Mouse (Mus musculus): ENCODE results near the gene Slc15a4.

Gene Slc15a4

DNA sequence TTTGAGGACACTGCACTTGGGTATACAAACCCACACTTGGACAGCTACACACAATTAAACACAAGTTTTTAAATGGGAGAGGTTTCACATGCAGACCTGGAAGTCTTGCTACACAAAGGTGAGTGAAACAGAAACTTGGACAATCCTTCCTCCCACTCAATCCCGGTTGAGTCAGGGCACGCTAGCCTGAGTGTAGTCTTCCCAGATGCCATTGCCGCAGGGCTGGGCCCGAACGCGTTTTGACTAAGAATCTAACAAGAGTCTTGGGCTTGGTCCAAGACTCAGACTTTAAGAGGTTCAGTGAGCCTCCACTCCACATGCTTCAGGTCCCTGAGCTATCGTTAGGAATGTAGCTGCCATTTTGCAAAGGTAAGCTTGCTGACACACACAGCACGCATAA, 12.3 kb downstream of the Slc15a4 start:
- DNase-seq (ENCODE audit: low spot score in 2 of 2) = no peak

DNA sequence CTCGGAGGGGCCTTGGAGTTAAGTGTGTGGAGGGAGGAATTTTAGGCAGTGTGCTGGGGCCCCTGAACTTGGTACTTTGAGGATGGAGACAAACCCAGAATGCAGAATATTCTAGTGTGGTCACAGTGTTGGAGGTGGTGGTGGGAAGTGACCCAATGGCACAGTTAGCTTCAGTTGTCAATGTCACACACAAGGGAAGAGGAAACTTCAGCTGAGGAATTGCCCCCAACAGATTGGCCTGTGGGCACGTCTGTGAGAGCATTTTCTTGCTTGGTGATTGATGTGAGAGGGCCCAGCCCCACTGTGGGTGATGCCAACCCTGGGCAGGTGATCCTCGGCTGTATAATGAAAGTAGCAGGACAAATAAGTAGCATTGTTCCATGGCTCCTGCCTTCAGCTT, 13.9 kb downstream of the Slc15a4 start:
- DNase-seq (ENCODE audit: low spot score in 2 of 2) = no peak

DNA sequence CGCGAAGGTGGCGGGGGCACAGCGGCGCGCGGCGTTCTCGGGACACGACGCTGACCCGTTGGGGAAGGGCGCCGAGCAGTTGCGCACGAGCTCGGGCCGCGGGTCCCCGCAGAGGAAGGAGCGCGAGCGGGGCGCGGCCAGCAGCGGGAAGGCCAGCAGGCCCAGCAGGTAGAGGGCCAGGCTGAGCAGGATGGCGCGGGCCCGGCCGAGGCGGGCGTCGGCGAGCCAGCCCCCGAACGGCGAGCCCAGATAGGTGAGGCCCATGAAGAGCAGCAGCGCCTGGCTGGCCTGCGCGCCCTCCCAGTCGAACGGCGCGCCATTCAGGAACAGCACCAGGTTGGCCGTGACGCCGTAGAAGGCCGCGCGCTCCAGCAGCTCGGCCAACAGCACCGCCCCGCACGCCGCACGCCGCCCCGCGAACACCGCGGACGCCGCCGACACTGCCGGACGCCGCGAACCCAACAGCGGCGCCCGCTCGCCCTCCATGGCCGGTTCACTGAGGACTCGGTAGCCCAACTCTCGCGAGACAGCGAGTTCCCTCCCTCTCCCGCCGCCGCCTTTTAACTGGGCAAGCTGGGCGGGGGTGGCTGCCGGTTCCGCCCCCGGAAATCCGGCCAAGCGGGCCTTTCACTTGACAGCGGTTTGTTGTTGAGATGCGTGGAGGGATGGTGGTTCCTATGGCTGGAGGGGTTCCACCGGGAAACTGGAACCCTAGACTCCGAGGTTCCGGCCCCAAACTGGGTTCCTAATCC, 15.6 kb downstream of the Slc15a4 start:
- DNase-seq (ENCODE audit: low spot score in 2 of 2) = peak; percentile 90 to 97

DNA sequence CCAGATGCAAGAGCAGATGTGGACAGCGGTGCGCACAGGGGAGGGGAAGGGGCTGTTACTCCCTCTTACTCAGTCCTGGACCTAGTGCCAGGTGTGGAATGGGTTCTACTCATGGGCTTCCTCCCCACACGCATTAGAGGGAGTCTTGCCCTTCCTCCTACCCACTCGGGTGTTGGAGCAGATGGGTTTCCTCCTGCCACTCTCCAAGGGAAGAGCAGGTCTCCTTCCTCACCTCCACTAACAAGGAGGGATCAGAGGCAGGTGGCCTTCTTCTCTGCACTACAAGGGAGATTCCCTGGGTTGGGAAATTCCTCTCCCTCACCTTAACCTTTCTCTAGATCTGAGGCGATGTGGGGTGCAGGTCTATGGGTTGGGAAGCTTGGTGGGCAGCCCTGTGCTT, 16.5 kb downstream of the Slc15a4 start:
- no peak for DNase-seq (ENCODE audit: low spot score in 2 of 2)

DNA sequence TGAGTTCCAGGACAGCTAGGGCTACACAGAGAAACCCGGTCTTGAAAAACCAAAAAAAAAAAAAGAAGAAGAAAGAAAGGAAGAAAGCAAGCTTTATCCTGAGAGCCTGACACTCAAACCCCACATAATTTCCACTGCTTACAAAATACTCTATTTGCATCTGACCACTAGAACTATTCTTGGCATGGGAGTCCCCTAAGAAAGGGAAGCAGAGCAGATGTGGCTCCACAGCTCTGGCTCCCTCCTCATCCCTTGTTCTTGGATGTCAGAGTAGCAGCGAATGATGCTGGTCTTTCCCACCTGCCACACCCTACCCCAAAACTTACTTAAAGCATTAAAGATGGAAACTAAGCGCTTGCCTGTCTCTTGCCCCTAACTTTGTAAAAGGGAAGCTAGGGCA, 17.2 kb downstream of the Slc15a4 start:
- no peak for DNase-seq (ENCODE audit: low spot score in 2 of 2)

DNA sequence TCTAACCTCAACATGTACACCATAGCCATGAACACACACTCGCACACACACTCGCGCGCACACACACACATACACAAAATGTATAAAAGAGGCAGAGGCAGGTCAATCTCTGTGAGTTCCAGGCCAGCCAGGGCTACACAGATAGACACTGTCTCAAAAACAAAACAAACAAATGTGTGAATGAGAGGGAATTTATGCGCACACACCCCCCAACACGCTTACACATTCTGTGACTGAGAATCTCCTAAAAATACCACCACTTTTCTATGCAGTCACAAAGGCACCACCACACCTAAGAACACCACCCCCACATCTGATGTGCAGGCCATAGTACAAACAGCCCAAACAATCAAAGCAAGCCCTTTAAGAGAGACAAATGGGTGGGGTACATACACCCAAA, 20.3 kb downstream of the Slc15a4 start:
- DNase-seq (ENCODE audit: low spot score in 2 of 2) = no peak

DNA sequence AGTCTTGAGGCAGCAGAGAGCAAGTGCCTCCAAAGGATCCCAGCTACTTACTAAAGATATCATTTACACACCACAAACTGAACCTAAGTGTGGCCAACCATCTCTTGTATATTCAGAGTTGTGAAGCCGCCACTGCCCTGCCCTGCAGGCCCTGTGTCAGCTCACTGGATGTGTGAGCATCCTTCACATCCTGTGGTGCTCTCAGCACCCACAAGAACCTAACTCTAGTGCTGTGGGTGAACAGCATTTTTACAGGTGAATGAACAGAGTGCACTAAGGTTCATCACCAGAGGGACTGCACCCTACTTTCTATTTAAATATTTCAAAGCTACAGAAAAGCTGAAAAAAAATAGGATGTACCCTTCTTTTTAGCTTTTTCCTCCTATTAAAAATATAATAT, 20.8 kb downstream of the Slc15a4 start:
- DNase-seq (ENCODE audit: low spot score in 2 of 2) = no peak

DNA sequence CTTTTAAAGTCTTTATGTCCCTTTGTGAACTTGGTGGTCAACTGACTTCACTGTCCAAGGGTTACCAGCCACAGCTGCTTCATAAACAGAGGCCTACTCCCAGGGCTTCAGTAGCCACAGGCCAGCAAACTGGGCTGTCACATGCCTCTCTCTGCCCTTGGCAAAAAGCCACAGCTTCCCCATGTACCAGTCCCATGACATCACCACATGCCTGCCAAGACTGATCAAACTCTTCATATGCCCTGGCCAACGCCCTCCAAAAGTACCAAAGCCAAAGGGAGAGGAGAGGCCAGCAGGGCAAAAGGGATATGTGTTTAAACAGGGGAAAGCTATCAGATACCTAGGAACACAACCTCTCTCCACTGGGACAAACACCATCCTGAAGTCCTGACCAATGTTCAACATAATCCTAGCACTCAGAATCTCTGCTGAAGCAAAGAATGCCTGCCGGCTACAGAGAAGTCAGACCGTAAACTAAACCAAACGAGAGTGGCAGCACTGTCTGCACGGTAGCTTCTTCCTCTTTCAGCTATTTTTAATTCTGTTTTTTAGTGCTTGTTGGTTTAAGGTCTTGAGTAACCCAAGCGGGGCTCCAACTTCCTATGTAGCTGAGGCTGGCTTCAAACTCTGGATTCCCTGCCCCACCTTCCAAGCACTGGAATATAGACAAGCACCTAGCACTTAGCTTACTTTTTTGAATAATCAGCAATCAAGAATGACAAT, 21.7 kb downstream of the Slc15a4 start:
- DNase-seq (ENCODE audit: low spot score in 2 of 2) = peak in 1 of 2 experiments; percentile 28

DNA sequence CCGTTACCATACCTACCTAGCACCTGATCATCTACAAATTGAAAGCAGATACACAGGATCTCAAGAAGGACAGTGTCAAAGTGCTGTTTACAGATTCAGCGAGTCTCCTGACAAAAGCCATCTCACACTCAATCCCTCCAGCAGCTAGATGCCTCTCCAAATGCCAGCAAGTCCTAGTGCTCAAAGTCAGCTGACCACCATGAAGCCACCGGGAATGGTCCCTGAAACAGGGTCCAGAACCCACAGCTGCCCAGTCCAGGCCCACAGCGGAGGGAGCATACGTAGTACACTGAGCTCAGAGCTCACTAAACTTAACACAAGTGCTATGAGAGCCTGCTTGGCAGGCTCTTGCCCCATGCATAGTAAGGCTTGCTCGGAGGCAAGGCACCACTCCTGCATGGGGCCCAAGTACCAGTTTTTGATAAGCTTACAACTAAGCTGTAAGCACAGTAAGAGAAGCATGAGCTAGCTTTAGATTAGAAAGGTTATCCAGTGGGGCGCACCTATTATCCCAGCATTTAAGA, 23.4 kb downstream of the Slc15a4 start:
- DNase-seq (ENCODE audit: low spot score in 2 of 2) = no peak

DNA sequence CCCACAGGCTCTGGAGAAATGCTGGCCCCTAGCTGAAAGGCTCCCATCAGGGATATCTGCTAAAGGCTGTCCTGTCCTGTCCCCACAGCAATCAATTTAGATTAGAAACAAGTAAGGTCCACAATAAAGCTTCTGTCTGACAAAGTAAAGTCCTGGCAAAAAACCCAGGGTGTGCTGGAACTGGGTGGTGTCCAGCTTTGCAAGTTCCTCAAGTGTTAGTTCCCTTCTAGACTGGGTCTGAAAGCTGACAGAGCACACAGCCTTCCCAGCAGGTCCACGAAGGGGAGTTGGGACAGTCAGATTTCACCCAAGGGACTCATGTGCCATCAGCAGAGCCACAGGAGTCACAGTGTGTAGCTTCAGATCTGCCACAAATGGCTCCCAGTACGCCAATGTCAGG, 25.2 kb downstream of the Slc15a4 start:
- DNase-seq (ENCODE audit: low spot score in 2 of 2) = no peak

DNA sequence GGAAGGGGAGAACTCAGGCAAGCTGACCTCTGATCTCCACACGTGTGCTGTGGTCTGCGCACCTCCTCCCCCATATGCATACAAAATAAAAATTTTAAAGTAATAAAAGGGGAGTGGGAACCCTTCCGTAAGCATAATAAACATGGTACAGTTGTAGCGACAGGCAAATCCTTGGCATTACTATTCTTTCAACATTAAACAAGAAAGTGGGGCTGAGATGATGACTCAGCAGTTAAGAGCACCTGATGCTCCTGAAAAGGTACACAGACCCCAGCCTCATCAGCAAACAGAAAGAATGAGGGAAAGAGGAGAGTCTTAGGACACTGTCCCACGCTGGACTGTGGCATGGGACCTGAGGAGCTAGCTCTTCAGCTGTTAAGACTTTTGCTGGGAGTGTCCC, 29.7 kb downstream of the Slc15a4 start:
- no peak for DNase-seq (ENCODE audit: low spot score in 2 of 2)

DNA sequence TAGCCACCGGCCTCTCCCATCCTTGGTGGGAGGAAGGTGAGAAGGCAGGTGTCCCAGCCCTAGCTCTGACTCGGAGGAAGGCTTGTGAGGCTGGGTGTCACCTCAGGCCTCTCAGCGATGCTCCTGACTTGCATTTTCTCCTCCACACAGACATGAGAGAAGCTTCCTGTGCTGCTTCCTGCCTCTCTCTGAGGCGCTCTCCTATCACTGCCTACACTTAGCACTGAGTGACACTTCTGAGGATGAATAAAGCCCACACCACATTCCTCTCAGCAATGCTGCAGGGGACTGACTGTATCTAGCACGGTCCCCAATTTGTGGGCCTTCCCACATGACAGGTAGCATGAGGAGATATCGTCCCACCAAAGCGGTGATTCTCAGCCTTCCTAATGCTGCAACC, 35.8 kb downstream of the Slc15a4 start:
- no peak for DNase-seq (ENCODE audit: low spot score in 2 of 2)

DNA sequence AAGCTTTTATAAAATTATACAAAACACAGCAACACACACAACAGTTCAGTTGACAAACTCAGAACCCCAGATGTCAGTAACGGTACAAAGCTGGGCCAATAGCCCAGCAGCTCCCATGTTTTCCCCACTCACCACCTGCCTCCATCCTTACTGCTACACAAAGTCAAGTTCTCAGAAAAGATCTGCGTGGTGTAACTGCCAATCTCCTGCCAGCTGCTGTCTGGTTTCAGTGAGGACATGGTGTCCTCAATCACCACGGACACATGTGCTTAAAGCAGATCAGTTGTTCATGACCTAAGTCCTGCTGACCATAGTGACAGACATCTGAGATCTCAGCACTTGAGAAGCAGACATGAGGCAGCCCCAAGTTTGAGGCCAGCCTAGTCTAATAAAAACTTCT, 37.0 kb downstream of the Slc15a4 start:
- DNase-seq (ENCODE audit: low spot score in 2 of 2) = no peak

DNA sequence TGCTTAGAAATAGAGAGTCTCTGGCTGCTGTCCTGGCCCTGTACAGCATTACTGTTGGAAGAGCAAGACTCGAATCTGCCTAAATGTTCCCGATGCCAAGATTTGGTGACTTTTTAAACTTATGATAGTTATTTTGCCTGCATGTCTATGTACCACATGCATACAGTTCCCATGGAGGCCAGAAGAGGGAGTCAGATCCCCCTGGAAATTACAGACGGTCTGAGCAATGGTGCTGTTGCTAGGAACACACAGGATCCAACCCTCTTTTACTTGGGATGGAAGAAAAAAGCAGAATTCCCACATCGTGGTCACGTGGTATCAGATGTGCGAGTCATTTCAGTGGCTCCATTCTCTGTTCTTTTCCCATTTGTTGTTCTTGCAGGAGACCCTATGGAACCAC, 39.8 kb downstream of the Slc15a4 start:
- DNase-seq (ENCODE audit: low spot score in 2 of 2) = peak in 1 of 2 experiments; percentile 32

DNA sequence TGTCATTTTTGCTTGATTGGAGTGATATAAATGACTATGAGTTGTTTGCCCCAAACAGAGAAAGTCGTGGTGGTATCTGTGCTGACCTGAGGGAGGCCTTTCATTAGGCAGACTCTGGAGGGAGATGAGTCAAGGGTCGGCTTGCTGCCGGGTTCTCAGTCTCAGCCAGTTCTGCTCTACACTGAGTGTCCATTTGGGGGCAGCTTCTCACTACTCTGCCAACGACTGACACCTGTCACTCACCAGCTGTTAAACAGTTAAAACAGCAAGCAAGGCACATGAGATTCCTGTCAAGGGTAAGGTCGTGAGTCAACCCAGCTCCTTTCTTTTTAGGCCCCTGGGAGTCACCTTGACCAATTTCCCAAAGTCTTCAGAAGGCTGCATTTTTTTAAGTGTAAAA, 40.3 kb downstream of the Slc15a4 start:
- DNase-seq (ENCODE audit: low spot score in 2 of 2) = no peak

DNA sequence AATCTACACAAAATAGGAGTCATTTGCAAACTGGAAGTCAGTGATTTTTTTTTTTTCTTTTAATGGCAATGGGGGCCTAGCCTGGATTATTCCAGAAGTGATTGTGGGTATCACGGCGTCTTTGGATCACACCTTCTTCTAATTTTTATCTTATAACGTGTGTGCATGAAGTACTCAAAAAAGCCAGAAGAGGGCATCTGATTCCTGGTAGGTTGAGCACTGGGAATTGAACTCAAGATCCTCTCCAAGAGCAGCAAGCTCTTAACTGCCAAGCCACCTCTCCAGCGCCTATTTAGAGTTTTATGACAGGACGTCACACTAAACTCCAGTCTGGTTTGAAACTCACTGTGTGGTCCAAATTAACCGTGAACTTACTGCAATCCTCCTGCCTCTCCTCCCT, 44.8 kb downstream of the Slc15a4 start:
- no peak for DNase-seq (ENCODE audit: low spot score in 2 of 2)

DNA sequence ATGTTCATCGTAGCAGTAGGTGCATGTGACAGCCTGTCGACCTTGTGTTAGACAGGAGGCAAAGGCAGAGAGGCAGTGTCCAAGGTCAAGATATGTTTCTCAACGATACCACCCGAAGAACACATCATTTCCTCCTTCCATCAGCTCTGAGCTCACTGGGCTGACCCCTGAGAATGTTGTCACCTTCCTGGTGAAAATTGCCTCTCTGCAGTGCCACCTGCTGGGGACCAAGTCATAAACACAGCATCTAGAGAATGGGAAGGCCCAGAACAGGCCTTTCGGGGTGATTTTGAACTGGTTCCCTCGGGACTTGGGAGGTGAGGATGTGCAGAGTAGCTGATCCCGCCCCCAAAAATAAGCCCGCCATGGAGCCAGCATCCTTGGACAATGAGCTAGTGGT, 49.0 kb downstream of the Slc15a4 start:
- peak in 1 of 2 experiments; percentile 15 for DNase-seq (ENCODE audit: low spot score in 2 of 2)

DNA sequence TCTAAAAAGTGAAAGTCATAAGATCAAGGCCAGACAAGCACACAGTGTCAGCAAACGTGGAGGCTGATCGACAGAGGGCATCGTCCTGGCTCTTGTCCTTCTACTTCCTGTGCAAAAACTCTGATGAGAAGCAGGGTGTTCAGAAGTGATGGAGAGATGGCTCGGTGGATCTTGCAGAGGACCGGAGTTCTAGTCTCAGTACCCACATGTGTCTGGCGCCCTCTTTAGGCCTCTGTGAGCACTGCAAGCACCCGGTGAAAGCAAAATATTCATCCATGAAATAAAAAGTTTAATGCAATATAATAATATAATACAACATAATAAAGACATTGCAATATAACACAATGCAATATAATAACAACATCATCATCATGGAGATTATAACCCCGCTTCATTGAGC, 55.3 kb downstream of the Slc15a4 start:
- DNase-seq (ENCODE audit: low spot score in 2 of 2) = no peak

DNA sequence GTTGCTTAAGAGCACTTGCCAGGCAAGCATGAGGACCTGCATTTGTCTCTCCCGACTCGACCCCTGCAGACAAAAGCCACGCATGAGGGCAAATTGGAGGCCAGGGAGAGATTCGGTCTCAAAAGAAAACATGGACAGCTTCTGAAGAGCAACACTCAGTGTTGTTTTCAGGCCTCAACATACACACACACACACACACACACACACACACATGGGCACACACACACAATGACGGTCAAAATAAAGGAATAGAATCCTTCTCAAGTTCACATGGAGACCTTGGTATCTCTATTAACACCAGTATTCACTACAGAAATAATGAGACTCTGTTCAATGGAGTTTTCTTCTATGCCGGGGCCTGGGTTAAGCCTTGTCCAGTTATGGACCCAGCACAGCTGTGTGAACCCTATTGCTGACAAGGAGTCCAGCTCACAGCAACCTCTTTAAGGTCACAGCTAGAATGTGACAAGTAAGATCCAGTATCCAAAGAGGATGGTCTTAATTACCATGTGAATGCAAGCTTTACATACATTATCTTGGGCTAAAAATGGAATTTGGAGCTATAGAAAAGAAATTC, 65.4 kb downstream of the Slc15a4 start:
- DNase-seq (ENCODE audit: low spot score in 2 of 2) = no peak

DNA sequence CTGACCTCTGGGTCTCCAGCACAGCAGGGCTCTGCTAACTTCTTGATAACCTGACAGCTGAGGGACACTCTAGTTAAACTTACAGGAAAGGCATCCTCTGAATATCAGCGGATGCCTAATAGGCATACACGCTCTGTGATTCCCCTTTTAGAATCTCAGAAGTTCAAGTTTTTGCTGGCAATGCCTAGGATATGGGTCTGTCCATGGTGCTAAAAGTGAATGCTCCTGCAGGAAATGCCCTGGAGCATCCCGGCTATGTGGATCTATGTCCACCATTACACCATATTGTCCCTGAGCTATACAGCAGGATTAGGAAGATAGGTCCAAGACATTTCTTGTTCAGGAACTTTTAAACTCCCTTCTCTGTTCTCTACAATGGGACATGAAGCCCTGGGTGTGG, 71.6 kb downstream of the Slc15a4 start:
- DNase-seq (ENCODE audit: low spot score in 2 of 2) = no peak

DNA sequence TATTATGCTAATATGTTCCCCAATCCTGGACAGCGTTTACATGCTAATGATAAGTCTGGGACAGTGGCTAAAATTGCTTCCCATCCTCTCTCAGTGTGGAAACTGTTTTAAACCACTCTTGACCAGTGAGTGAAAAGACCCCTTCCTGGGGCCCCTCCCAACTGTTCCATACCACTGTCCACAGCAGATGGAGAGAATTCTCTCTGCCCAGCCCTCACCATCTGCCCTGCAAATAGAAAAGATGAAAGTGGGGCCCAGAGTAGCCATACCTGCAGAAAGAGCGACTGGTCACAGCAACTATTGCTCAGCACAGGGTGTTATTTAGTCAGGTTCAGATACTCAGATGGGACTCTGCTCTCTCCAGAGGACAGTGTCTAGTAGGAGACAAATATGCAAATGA, 84.6 kb downstream of the Slc15a4 start:
- DNase-seq (ENCODE audit: low spot score in 2 of 2) = no peak

DNA sequence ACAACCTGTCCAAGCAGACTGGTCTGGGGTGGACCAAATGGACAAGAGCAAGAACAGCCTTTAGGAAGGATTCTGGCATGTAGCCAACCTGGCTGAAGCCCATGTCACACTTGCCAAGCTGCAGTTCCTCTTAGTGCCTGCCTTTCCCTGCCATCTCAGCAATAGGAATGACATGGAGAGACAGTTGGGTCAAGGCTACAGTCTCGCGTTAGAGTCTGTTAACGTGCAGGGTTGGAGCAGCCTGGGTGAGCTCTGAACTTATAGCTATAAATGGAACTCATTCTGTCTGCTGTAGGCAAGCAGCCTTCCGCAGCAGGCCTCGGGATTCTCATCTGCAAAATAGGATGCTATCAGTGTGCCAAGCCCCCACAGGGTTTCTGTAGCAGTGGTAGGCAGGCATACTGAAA, 86.1 kb downstream of the Slc15a4 start:
- peak in 1 of 2 experiments; percentile 62 for DNase-seq (ENCODE audit: low spot score in 2 of 2)
